Mouse (Mus musculus) neural tube, embryonic 14.5 days (tissue): ENCODE results near the gene Cox6b1. TPM values are rescaled to one million over a fixed set of nuclear protein-coding genes. Genes with fewer than 3 reads are reported as not detected.

Experiments used
- ATAC-seq: fragments of 200-750 bp; cut with Nextera tagmentation; 2 replicates; pipeline ENCODE4 v1.8.0; 2017; ENCODE audit warnings: low read depth, mild to moderate bottlenecking, moderate TSS enrichment, moderate library complexity
- H3K27ac ChIP-seq: fragments of 300-500 bp; sonication (generic); 2 replicates; pipeline ENCODE4 v1.5.1; 2014; ENCODE audit warnings: low read depth, mild to moderate bottlenecking, control low read depth, low read length, moderate library complexity, mixed read lengths
- H3K27me3 ChIP-seq: fragments of 300-500 bp; sonication (generic); 2 replicates; pipeline ENCODE4 v1.6.1; 2014; ENCODE audit warnings: low read length; ENCODE audit not compliant: control insufficient read depth, insufficient read depth
- H3K36me3 ChIP-seq: fragments of 300-500 bp; sonication (generic); 2 replicates; pipeline ENCODE4 v1.6.1; 2014; ENCODE audit warnings: low read length, mixed read lengths; ENCODE audit not compliant: control insufficient read depth, insufficient read depth
- H3K4me1 ChIP-seq: fragments of 300-500 bp; sonication (generic); 2 replicates; pipeline ENCODE4 v1.6.1; 2014; ENCODE audit warnings: low read length; ENCODE audit not compliant: control insufficient read depth, insufficient read depth
- H3K4me2 ChIP-seq: fragments of 300-500 bp; sonication (generic); 2 replicates; pipeline ENCODE4 v1.6.1; 2014; ENCODE audit warnings: mild to moderate bottlenecking, low read depth, low read length, control low read depth
- H3K4me3 ChIP-seq: fragments of 300-500 bp; sonication (generic); 2 replicates; pipeline ENCODE4 v1.5.1; 2014; ENCODE audit warnings: low read depth, low read length, control low read depth, mixed read lengths
- H3K9ac ChIP-seq: fragments of 300-500 bp; sonication (generic); replicated peaks from 2 replicates; pipeline ENCODE4 v1.6.1; 2014; ENCODE audit warnings: low read depth, mild to moderate bottlenecking, control low read depth, low read length, mixed read lengths
- H3K9me3 ChIP-seq: fragments of 300-500 bp; sonication (generic); 2 replicates; pipeline ENCODE4 v1.6.1; 2016; ENCODE audit warnings: low read length; ENCODE audit not compliant: control insufficient read depth
- WGBS: fragments of 180-500 bp; shearing (Covaris S2); extraction: QIAGEN DNeasy Blood & Tissue Kit; methylation state at CpG from one replicate; pipeline ENCODE4 v1.1.7; 2014; 5-methylcytosine and 5-hydroxymethylcytosine counted together
- microRNA-seq: library from miRNA; unstranded; fragments of <30 nt; microRNA quantifications from one replicate; pipeline ENCODE4, GENCODE M21; 2016
- polyA plus RNA-seq: library from polyadenylated mRNA; unstranded; fragments of >200 nt; fragmentation: Nextera tagmentation; extraction: Ambion mirVana; gene quantifications from 2 replicates; pipeline ENCODE4 v1.2.1, GENCODE M21; 2014

Gene Cox6b1
- polyA plus RNA-seq, 1 experiment from 2014 or later = 1,342 TPM

DNA sequence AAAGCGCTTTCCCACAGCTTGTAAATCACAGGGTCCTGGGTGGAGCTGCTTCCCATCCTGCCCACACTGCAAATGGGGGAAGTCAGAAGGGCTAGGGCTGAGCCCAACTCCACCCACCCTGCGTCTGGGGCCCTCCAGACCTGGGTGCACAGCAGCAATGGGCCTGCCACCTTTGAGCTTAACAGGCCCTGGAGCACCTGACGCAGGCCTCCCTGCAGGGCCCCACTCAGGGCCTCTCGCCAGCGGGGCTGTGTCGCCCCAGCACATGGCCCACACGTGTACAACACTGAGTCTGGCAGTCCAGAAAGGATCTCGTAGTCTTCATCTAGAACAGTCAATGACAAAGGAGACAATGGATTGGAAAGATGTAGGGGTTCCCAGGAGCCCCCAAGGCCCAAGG lies 46.0 kb downstream of the Cox6b1 start:
- WGBS = 95% methylated on average over 8 of the region's 8 CpGs

DNA sequence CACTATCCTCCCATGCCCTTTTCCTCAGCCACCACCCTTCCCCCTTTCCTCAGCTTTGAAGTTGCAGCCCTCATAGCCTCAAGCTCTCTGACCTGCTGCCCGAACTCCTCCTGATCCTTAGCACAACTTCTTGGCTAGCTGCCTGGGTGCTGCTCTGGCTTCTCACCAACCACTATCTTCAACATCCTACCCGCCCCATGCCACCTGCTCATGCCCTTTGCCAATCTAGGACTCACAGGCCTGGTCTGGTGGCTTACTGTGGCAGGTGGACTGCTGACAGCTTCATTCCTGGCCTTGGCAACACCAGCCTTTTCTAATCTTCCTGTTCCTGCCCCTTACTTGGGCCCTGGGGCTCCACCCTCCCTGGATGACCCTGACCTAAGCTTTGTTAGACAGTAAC lies 53.0 kb downstream of the Cox6b1 start:
- Histone ChIP-seq H3K4me3 (no peak overlapping the region), H3K27ac (no peak overlapping the region), H3K36me3 (peaks cover 92% of the 10 kb centered on the region), H3K4me2 (no peak overlapping the region), H3K27me3 (no peaks in the 10 kb centered on the region), H3K9ac (no peak overlapping the region), H3K4me1 (no peaks in the 10 kb centered on the region), H3K9me3 (no peaks in the 10 kb centered on the region)
- WGBS = 96% methylated on average over 2 of the region's 2 CpGs
- ATAC-seq = no peak

More for the DNA sequence above, 46.0 kb downstream of the Cox6b1 start:
- Histone ChIP-seq H3K4me2 (no peak overlapping the region), H3K9me3 (no peaks in the 10 kb centered on the region), H3K4me3 (no peak overlapping the region), H3K27me3 (no peaks in the 10 kb centered on the region), H3K9ac (no peak overlapping the region), H3K4me1 (no peaks in the 10 kb centered on the region), H3K36me3 (peaks cover 95% of the 10 kb centered on the region), H3K27ac (no peak overlapping the region)
- no peak for ATAC-seq

DNA sequence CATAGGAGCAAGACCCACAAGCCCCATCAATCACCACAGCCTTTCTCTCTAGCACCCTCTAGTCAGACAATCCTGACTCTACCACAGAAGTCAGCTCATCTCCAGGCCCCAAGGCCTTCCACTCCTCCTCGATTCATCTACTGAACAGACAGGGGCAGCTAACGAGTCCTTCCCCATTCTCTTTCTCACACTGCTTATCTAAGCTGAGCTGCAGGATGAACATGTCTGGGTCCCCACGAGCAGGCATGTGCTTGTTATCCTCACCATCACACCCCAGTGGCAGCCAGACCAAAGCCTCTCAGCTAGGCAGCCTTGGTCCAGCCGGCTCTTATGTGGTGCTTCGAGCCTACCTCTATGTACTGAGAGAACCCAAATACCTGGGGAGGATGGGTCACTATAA lies 53.6 kb downstream of the Cox6b1 start:
- Histone ChIP-seq H3K27me3 (no peaks in the 10 kb centered on the region), H3K4me2 (no peak overlapping the region), H3K9me3 (no peaks in the 10 kb centered on the region), H3K27ac (no peak overlapping the region), H3K4me3 (no peak overlapping the region), H3K36me3 (peaks cover 89% of the 10 kb centered on the region), H3K9ac (no peak overlapping the region), H3K4me1 (no peaks in the 10 kb centered on the region)
- 91% methylated on average over 5 of the region's 5 CpGs for WGBS
- no peak for ATAC-seq

DNA sequence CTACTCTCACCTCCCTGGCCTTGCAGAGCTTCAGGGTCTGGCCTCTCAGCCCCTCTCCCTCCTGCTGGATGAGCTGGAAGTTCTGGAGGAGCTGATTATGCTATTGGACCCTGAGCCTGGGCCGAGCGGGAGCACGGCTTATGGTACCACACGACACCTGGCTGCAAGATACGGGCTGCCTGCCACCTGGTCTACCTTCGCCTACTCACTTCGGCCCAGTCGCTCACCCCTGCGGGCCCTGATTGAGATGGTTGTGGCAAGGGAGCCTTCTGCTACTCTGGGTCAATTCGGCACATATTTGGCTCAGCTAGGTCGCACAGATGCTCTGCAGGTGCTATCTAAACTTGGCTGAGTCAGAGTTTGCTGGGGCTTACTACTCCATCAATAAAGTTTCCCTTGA lies 58.4 kb downstream of the Cox6b1 start:
- WGBS = 92% methylated on average over 11 of the region's 11 CpGs
- H3K27me3 ChIP-seq = no peaks in the 10 kb centered on the region
- peaks cover 7% of the 10 kb centered on the region for H3K4me1 ChIP-seq
- H3K27ac ChIP-seq = no peak overlapping the region
- ATAC-seq = no peak
- no peaks in the 10 kb centered on the region for H3K9me3 ChIP-seq
- no peak overlapping the region for H3K4me3 ChIP-seq
- H3K9ac ChIP-seq = no peak overlapping the region
- H3K4me2 ChIP-seq = no peak overlapping the region
- peaks cover 58% of the 10 kb centered on the region for H3K36me3 ChIP-seq

Small RNA genes within 50 kb of the gene (microRNA-seq; reads per million reads assigned to microRNA genes)
- not detected for gene Mir3569

Other genes starting within 250 kb of the Cox6b1 start
- gene Tyrobp, start 212.4 kb downstream of the Cox6b1 start, polyA plus RNA-seq = 23.3 and 39.9 TPM in 2 replicates
- 1.1 TPM in 1 of 2 replicates, not detected in the other for gene Hcst, start 206.3 kb downstream of the Cox6b1 start, polyA plus RNA-seq
- gene Nfkbid, start 204.4 kb downstream of the Cox6b1 start, polyA plus RNA-seq = 2.5 and 3.1 TPM in 2 replicates
- gene Aplp1, start 180.6 kb downstream of the Cox6b1 start, polyA plus RNA-seq = 641 and 675 TPM in 2 replicates
- gene Kirrel2, start 168.5 kb downstream of the Cox6b1 start, polyA plus RNA-seq = 0.27 and 0.89 TPM in 2 replicates
- gene Nphs1, start 167.8 kb downstream of the Cox6b1 start, polyA plus RNA-seq = 0.30 TPM in 1 of 2 replicates, not detected in the other
- not detected in 2 replicates for gene Prodh2, start 132.5 kb downstream of the Cox6b1 start, polyA plus RNA-seq
- 110 and 111 TPM in 2 replicates for gene Arhgap33, start 91.1 kb downstream of the Cox6b1 start, polyA plus RNA-seq
- 7.0 and 8.4 TPM in 2 replicates for gene Hspb6, start 74.0 kb downstream of the Cox6b1 start, polyA plus RNA-seq
- gene Proser3, start 73.9 kb downstream of the Cox6b1 start, polyA plus RNA-seq = 9.3 and 11.1 TPM in 2 replicates
- gene Lin37, start 66.3 kb downstream of the Cox6b1 start, polyA plus RNA-seq = 55.4 and 57.4 TPM in 2 replicates
- gene U2af1l4, start 62.9 kb downstream of the Cox6b1 start, polyA plus RNA-seq = 99.4 and 99.6 TPM in 2 replicates
- gene Gm49396, start 62.8 kb downstream of the Cox6b1 start, polyA plus RNA-seq = 8.1 and 9.4 TPM in 2 replicates
- 111 and 126 TPM in 2 replicates for gene Psenen, start 62.5 kb downstream of the Cox6b1 start, polyA plus RNA-seq
- gene Igflr1, start 60.7 kb downstream of the Cox6b1 start, polyA plus RNA-seq = 2.8 and 3.7 TPM in 2 replicates
- 13.6 and 14.6 TPM in 2 replicates for gene Kmt2b, start 37.4 kb downstream of the Cox6b1 start, polyA plus RNA-seq
- 0.30 and 0.35 TPM in 2 replicates for gene Zbtb32, start 27.2 kb downstream of the Cox6b1 start, polyA plus RNA-seq
- gene Upk1a, start 13.3 kb downstream of the Cox6b1 start, polyA plus RNA-seq = 0.43 and 0.62 TPM in 2 replicates
- gene Etv2, start 9.7 kb upstream of the Cox6b1 start, polyA plus RNA-seq = not detected in 2 replicates
- 98.3 and 110 TPM in 2 replicates for gene Rbm42, start 24.2 kb upstream of the Cox6b1 start, polyA plus RNA-seq
- gene Haus5, start 38.8 kb upstream of the Cox6b1 start, polyA plus RNA-seq = 22.4 and 23.9 TPM in 2 replicates
- not detected in 2 replicates for gene Pmis2, start 45.5 kb upstream of the Cox6b1 start, polyA plus RNA-seq
- gene 2200002J24Rik, start 72.8 kb upstream of the Cox6b1 start, polyA plus RNA-seq = not detected in 2 replicates
- gene Atp4a, start 86.1 kb upstream of the Cox6b1 start, polyA plus RNA-seq = 1.9 and 2.9 TPM in 2 replicates
- gene Tmem147, start 103.4 kb upstream of the Cox6b1 start, polyA plus RNA-seq = 286 and 323 TPM in 2 replicates
- gene Gapdhs, start 117.5 kb upstream of the Cox6b1 start, polyA plus RNA-seq = 0.90 and 1.2 TPM in 2 replicates
- 1.7 and 2.0 TPM in 2 replicates for gene Sbsn, start 125.3 kb upstream of the Cox6b1 start, polyA plus RNA-seq
- gene Dmkn, start 137.6 kb upstream of the Cox6b1 start, polyA plus RNA-seq = 0.73 and 2.3 TPM in 2 replicates
- gene Krtdap, start 161.7 kb upstream of the Cox6b1 start, polyA plus RNA-seq = 0.88 TPM in 1 of 2 replicates, not detected in the other
- 0.24 and 0.35 TPM in 2 replicates for gene Ffar2, start 197.6 kb upstream of the Cox6b1 start, polyA plus RNA-seq
- not detected in 2 replicates for gene Ffar3, start 230.0 kb upstream of the Cox6b1 start, polyA plus RNA-seq
- not detected in 2 replicates for gene Ffar1, start 235.4 kb upstream of the Cox6b1 start, polyA plus RNA-seq